Mouse (Mus musculus) CH12.LX (cell line): ENCODE results near the gene A330070K13Rik. TPM values are rescaled to one million over a fixed set of nuclear protein-coding genes. Genes with fewer than 3 reads are reported as not detected.

ENCODE experiments used
- DNase-seq: peaks from one replicate; pipeline ENCODE4 v3.0.0-alpha.2; 2013; ENCODE audit errors: extremely low read depth
- H3K27ac ChIP-seq: 2 replicates; pipeline ENCODE4 v1.5.1; 2012; ENCODE audit warnings: low read depth, mild to moderate bottlenecking, control low read depth, moderate library complexity; ENCODE audit not compliant: insufficient read depth
- H3K27me3 ChIP-seq: replicated peaks from 2 replicates; pipeline ENCODE3; 2012; ENCODE audit warnings: inconsistent platforms
- H3K36me3 ChIP-seq, 2 experiments: replicated peaks in 1 of 2; 2 replicates each; pipeline versions ENCODE3 to v1.6.1; 2012; ENCODE audit warnings: inconsistent platforms in 1 of 2, low read length in 1 of 2, mild to moderate bottlenecking in 1 of 2, mixed read lengths in 1 of 2, moderate library complexity in 1 of 2; ENCODE audit not compliant: control insufficient read depth in 1 of 2, insufficient read depth in 1 of 2
- H3K4me1 ChIP-seq, 2 experiments: 2 replicates each; pipeline ENCODE4 v1.6.1; 2012; ENCODE audit warnings: inconsistent platforms in 1 of 2, moderate library complexity in 1 of 2; ENCODE audit not compliant: insufficient read depth in 2 of 2, control insufficient read depth in 1 of 2
- H3K4me2 ChIP-seq: 2 replicates; pipeline ENCODE4 v1.6.1; 2012; ENCODE audit warnings: low read depth, mild to moderate bottlenecking, control low read depth; ENCODE audit not compliant: poor library complexity, insufficient read depth, severe bottlenecking
- H3K4me3 ChIP-seq, 3 experiments: fragments of 150-350 bp in 1 of 3; sonication (generic) in 1 of 3; replicated peaks in 1 of 3; 2 replicates each; pipeline versions ENCODE3 to v1.5.1; 2011 to 2012; ENCODE audit warnings: low read depth in 2 of 3, low read length in 2 of 3, mild to moderate bottlenecking in 2 of 3, moderate library complexity in 2 of 3, control low read depth in 1 of 3, improper control_type of control experiment in 1 of 3, inconsistent platforms in 1 of 3, mixed read lengths in 1 of 3; ENCODE audit not compliant: poor library complexity in 1 of 3
- H3K79me2 ChIP-seq: replicated peaks from 2 replicates; pipeline ENCODE4 v1.6.1; 2012; ENCODE audit warnings: mild to moderate bottlenecking, moderate library complexity; ENCODE audit not compliant: control insufficient read depth, poor library complexity, insufficient read depth, severe bottlenecking; ENCODE audit errors: extremely low read depth
- H3K9ac ChIP-seq: 2 replicates; pipeline ENCODE4 v1.6.1; 2012; ENCODE audit warnings: low read depth, mild to moderate bottlenecking, control low read depth, moderate library complexity; ENCODE audit not compliant: insufficient read depth
- H3K9me3 ChIP-seq: replicated peaks from 2 replicates; pipeline ENCODE3; 2012; ENCODE audit warnings: low read length, inconsistent platforms, mixed read lengths
- CHD2 ChIP-seq: IDR thresholded peaks from 2 replicates; pipeline ENCODE4 v1.6.1; 2011; ENCODE audit warnings: low read length, improper control_type of control experiment
- ELF1 ChIP-seq: IDR thresholded peaks from 2 replicates; pipeline ENCODE4 v1.6.1; 2014; ENCODE audit warnings: low read depth, mild to moderate bottlenecking, inconsistent platforms, low read length, improper control_type of control experiment
- EP300 ChIP-seq: IDR thresholded peaks from 2 replicates; pipeline ENCODE4 v1.6.1; 2011; ENCODE audit warnings: low read length, improper control_type of control experiment
- ETS1 ChIP-seq: conservative IDR thresholded peaks from 2 replicates; pipeline ENCODE4 v1.6.1; 2012; ENCODE audit warnings: low read depth, mild to moderate bottlenecking, inconsistent platforms, low read length, improper control_type of control experiment, moderate library complexity
- JUN ChIP-seq: IDR thresholded peaks from 2 replicates; pipeline ENCODE4 v1.6.1; 2011; ENCODE audit warnings: low read depth, mild to moderate bottlenecking, low read length, improper control_type of control experiment, moderate library complexity; ENCODE audit not compliant: insufficient read depth
- KAT2A ChIP-seq: IDR thresholded peaks from 2 replicates; pipeline ENCODE4 v1.6.1; 2012; ENCODE audit warnings: low read length, improper control_type of control experiment, inconsistent platforms; ENCODE audit not compliant: insufficient replicate concordance
- MAX ChIP-seq: IDR thresholded peaks from 2 replicates; pipeline ENCODE4 v1.6.1; 2011; ENCODE audit warnings: low read length, improper control_type of control experiment
- MXI1 ChIP-seq: IDR thresholded peaks from 2 replicates; pipeline ENCODE4 v1.6.1; 2011; ENCODE audit warnings: mild to moderate bottlenecking, low read depth, low read length, improper control_type of control experiment
- MYC ChIP-seq: IDR thresholded peaks from 2 replicates; pipeline ENCODE4 v1.6.1; 2011; ENCODE audit warnings: low read depth, mild to moderate bottlenecking, improper control_type of control experiment, low read length
- NRF1 ChIP-seq: IDR thresholded peaks from 2 replicates; pipeline ENCODE4 v1.6.1; 2014; ENCODE audit warnings: low read depth, mild to moderate bottlenecking, inconsistent platforms, low read length, improper control_type of control experiment, moderate library complexity
- RAD21 ChIP-seq: IDR thresholded peaks from 2 replicates; pipeline ENCODE4 v1.6.1; 2011; ENCODE audit warnings: low read depth, mild to moderate bottlenecking, low read length, improper control_type of control experiment, moderate library complexity
- SIN3A ChIP-seq: IDR thresholded peaks from 2 replicates; pipeline ENCODE4 v1.6.1; 2012; ENCODE audit warnings: low read length, improper control_type of control experiment, inconsistent platforms
- SMC3 ChIP-seq: IDR thresholded peaks from 2 replicates; pipeline ENCODE4 v1.6.1; 2011; ENCODE audit warnings: low read depth, low read length, improper control_type of control experiment
- ZC3H11A ChIP-seq: IDR thresholded peaks from 2 replicates; pipeline ENCODE4 v1.6.1; 2012; ENCODE audit warnings: low read depth, mild to moderate bottlenecking, inconsistent platforms, low read length, improper control_type of control experiment
- ZMIZ1 ChIP-seq: IDR thresholded peaks from 2 replicates; pipeline ENCODE4 v1.6.1; 2012; ENCODE audit warnings: low read depth, mild to moderate bottlenecking, inconsistent platforms, low read length, improper control_type of control experiment
- dilution Hi-C: fragments of 300-500 bp; cut with MboI; formaldehyde crosslinking; loops from 2 replicates; pipeline ENCODE4 v1.14.3; 2020; ENCODE audit warnings: low sequenced_read_pairs; ENCODE audit not compliant: extremely low pct_unique_long_range_greater_than_20kb, extremely low pct_ligation_motif_present
- in situ Hi-C: fragments of 300-500 bp; cut with MboI; formaldehyde crosslinking; loops from 3 replicates; pipeline ENCODE4 v1.14.3; 2019; ENCODE audit warnings: low sequenced_read_pairs, low pct_ligation_motif_present, low pct_unique_long_range_greater_than_20kb, mixed read lengths
- polyA plus RNA-seq: library from polyadenylated mRNA; unstranded; fragments of >175 nt; gene quantifications from 2 replicates; pipeline ENCODE4 v1.2.1, GENCODE M21; 2012; ENCODE audit warnings: low read depth; ENCODE audit not compliant: insufficient read length
- total RNA-seq, 2 experiments: library from RNA; depleted of rRNA; stranded (reverse); fragments of 300-350 nt in 1 of 2; fragments of >200 nt in 1 of 2; gene quantifications; 2 replicates each; pipeline ENCODE4 v1.2.3; 2012 to 2014

The A330070K13Rik gene
- total and polyA plus RNA-seq, 3 experiments, result not detected

DNA sequence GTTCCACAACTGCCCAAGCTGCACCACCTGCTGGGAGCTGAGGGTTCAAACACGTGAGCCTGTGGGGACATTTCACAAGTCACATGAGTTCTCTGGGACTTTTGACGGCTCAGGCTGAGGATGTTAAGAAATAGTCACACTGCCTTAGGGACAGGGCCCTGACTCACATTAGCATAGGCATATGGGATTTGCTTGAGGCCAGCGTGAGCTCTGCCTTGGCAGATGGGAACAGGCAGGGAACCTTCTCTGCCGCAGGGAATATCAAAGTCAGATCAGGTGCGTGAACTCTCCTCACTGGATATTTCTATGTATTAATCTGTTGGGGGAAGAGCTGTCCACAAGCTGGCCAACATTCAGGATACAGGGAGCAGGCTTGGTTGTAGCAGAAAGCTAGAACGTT is 16.2 kb downstream of the A330070K13Rik start:
- TF ChIP-seq NRF1 (no peak), SMC3 (no peak), ELF1 (no peak), MXI1 (no peak), ZC3H11A (no peak), MAX (no peak), SIN3A (no peak)
- no peaks in the 10 kb centered on the region for H3K79me2 ChIP-seq
- no peak overlapping the region for H3K4me3 ChIP-seq
- H3K36me3 ChIP-seq, result no peaks in the 10 kb centered on the region
- no peak overlapping the region for H3K27ac ChIP-seq
- peaks cover 28% of the 10 kb centered on the region for H3K27me3 ChIP-seq
- H3K4me2 ChIP-seq, result no peak overlapping the region
- no peak for DNase-seq
- H3K9me3 ChIP-seq, result peaks cover 5% of the 10 kb centered on the region
- H3K9ac ChIP-seq, result no peak overlapping the region
- H3K4me1 ChIP-seq, result no peaks in the 10 kb centered on the region
- in situ Hi-C loops (no loop called here), dilution Hi-C loops (no loop called here)

DNA sequence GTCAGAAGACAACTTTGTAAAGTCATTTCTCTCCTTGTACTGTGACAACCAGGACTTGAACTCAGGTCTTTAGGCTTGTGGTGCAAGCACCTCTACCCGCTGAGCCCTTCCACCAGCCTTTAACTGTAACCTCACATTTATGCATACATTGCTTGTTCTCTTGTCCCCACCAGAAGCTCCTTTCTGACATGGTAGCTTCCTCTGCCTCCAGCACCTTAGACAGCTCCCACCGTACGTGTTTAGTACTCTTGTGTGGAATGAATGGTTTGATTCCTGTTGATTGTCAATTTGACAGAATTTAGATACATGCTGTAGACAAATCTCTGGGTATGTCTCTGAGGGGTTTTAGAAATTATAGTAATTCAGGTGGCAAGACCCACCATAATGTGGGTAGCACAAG is 20.7 kb downstream of the A330070K13Rik start:
- in situ Hi-C loops (no loop called here), dilution Hi-C loops (no loop called here)
- no peak for DNase-seq
- Histone ChIP-seq H3K4me3 (no peak overlapping the region), H3K27ac (no peak overlapping the region), H3K9me3 (peaks cover 7% of the 10 kb centered on the region), H3K79me2 (no peaks in the 10 kb centered on the region), H3K27me3 (peaks cover 35% of the 10 kb centered on the region), H3K4me1 (no peaks in the 10 kb centered on the region), H3K4me2 (no peak overlapping the region), H3K36me3 (no peaks in the 10 kb centered on the region), H3K9ac (no peak overlapping the region)
- TF ChIP-seq CHD2, result no peak
- TF ChIP-seq EP300, result no peak
- no peak for TF ChIP-seq ZMIZ1

DNA sequence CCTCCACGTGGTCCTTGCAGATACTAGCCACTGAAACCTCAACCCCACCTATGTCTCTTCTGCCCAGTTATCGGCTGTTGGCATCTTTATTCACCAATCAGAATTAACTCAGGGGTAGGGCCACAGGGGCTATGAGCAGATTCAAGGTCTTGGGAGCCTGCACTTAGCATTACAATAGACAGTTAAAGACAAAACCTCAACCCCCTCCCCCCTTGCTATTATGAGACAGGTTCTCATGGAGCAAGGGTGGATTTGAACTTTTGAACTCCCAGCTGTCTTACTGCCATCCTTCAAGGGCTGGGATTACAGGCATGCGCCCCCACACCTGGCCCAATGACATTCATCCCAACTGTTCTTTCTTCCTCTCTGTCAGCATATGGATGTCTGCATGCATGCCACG is 21.3 kb downstream of the A330070K13Rik start:
- H3K4me2 ChIP-seq, result no peak overlapping the region
- H3K9me3 ChIP-seq, result peaks cover 6% of the 10 kb centered on the region
- peaks cover 34% of the 10 kb centered on the region for H3K27me3 ChIP-seq
- no peaks in the 10 kb centered on the region for H3K79me2 ChIP-seq
- H3K27ac ChIP-seq, result no peak overlapping the region
- dilution Hi-C loops (no loop called here), in situ Hi-C loops (no loop called here)
- no peak overlapping the region for H3K9ac ChIP-seq
- H3K4me1 ChIP-seq, result no peaks in the 10 kb centered on the region
- no peaks in the 10 kb centered on the region for H3K36me3 ChIP-seq
- TF ChIP-seq RAD21 (no peak), CHD2 (no peak), MYC (no peak), ETS1 (no peak), JUN (no peak), KAT2A (no peak)
- no peak overlapping the region for H3K4me3 ChIP-seq
- DNase-seq, result no peak
